Mouse (Mus musculus) spleen, adult 2 months (tissue): ENCODE measurements around the gene Rab3a. TPM values are rescaled to one million over a fixed set of nuclear protein-coding genes. Genes with fewer than 3 reads are reported as not detected.

ENCODE experiments used
- DNase-seq, 2 experiments: peaks; one replicate each; pipeline versions ENCODE4 v3.0.0 to v3.0.0-alpha.2; 2012 to 2021; ENCODE audit warnings: low spot score in 2 of 2, low read depth in 1 of 2
- H3K27ac ChIP-seq: fragments of 200-500 bp; 2 replicates; pipeline ENCODE4 v1.5.1; 2012; ENCODE audit warnings: low read length, inconsistent platforms; ENCODE audit not compliant: insufficient read depth
- H3K27me3 ChIP-seq: fragments of 200-500 bp; 2 replicates; pipeline ENCODE4 v1.6.1; 2012; ENCODE audit warnings: mild to moderate bottlenecking, moderate library complexity, low read length, inconsistent platforms; ENCODE audit not compliant: control insufficient read depth, insufficient read depth
- H3K36me3 ChIP-seq: fragments of 200-500 bp; 2 replicates; pipeline ENCODE4 v1.6.1; 2012; ENCODE audit warnings: mild to moderate bottlenecking, low read length, inconsistent platforms; ENCODE audit not compliant: control insufficient read depth, insufficient read depth
- H3K4me1 ChIP-seq: fragments of 200-500 bp; 2 replicates; pipeline ENCODE4 v1.6.1; 2011; ENCODE audit warnings: inconsistent platforms; ENCODE audit not compliant: control insufficient read depth, insufficient read depth, insufficient read length
- H3K4me3 ChIP-seq: fragments of 200-500 bp; 2 replicates; pipeline ENCODE4 v1.5.1; 2011; ENCODE audit warnings: mild to moderate bottlenecking, inconsistent platforms; ENCODE audit not compliant: insufficient read depth, insufficient read length; ENCODE audit errors: extremely low read depth
- CTCF ChIP-seq: fragments of 200-500 bp; IDR thresholded peaks from 2 replicates; pipeline ENCODE4 v1.5.1; 2011; ENCODE audit warnings: mild to moderate bottlenecking, inconsistent platforms; ENCODE audit not compliant: insufficient read depth, insufficient read length, insufficient replicate concordance; ENCODE audit errors: extremely low read depth
- POLR2A ChIP-seq: fragments of 200-500 bp; IDR thresholded peaks from 2 replicates; pipeline ENCODE4 v1.6.1; 2011; ENCODE audit warnings: low read depth, low read length, inconsistent platforms
- WGBS: fragments of 180-500 bp; shearing (Covaris S2); methylation state at CpG from one replicate; pipeline ENCODE4 v1.1.7; 2018; 5-methylcytosine and 5-hydroxymethylcytosine counted together
- polyA plus RNA-seq: library from polyadenylated mRNA; depleted of rRNA; stranded (reverse); fragments of >200 nt; gene quantifications from 2 replicates; pipeline ENCODE4 v1.2.3, GENCODE M21; 2012

The Rab3a gene
- polyA plus RNA-seq, 1 experiment = 12.1 TPM

DNA sequence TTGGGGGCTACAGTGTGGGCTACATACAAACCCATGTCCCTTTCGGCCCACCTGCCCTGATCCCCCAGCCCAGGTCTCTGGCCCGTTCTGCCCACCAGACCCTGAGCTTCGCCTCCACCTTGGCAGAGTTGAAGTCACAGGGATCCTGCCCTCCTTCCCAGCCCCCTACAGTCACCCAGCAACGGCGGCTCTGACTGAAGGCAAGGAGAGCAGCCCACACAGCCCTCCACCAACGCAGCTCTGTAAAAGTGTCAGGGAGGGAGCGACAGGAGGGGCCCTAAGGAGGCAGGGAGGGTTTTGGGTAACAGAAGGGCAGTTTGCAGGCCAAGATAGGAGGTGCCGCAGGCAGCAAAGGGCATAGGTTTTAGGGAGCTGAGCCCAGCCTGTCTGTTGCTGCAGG lies 36.4 kb downstream of the Rab3a start:
- TF ChIP-seq CTCF = no peak
- no peak for TF ChIP-seq POLR2A
- no peak for DNase-seq
- Histone ChIP-seq H3K4me1 (peaks cover 14% of the 10 kb centered on the region), H3K27ac (peak overlapping the region; percentile 65), H3K36me3 (peaks cover 40% of the 10 kb centered on the region), H3K4me3 (peak overlapping the region; percentile 73), H3K27me3 (no peaks in the 10 kb centered on the region)
- 27% methylated on average over 8 of the region's 8 CpGs for WGBS

GRCm38 (mm10) chr8:70791294-70791701 lies 36.8 kb downstream of the Rab3a start:
- DNase-seq = peak; percentile 67 to 77
- H3K27me3 ChIP-seq = no peaks in the 10 kb centered on the region

DNA sequence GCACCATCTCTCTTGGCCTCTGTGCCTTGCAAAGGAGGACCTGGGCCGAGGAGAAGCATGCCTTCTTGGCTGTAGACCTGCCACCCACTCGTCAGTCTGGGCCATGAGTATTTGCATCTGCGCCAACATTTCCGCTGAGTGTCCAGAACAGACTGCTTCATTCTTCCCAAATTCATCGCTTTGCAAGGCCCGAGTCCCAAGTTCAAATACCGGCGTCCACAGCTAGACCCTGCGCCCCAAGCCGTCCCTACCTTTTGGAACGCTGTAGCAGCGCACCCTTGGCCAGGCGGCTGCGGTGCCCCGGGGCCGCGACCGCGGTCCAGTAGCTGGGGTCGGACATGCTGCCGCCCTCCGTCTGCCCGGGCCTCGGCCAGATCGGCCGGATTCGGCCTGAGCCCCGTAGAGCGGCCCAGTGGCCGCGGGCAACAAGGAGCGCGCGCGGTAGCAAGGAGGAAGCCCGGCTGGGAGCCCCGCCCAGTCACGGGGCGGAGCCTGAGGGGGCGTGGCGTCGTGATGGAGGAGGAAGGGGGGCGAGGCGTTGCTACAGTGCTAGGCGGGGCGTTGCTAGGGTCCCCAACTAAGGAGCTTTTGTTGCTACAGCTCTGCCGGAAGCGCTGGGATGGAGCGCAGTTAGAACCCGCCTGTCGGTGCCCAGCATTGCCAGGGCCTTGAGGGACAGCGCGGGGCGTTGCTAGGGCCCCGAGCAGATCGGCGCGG lies 37.7 kb downstream of the Rab3a start:
- H3K36me3 ChIP-seq = peaks cover 27% of the 10 kb centered on the region
- peak overlapping the region; percentile 73 for H3K4me3 ChIP-seq
- DNase-seq = peak; percentile 94 to 98
- TF ChIP-seq CTCF = no peak
- peak; percentile 52 for TF ChIP-seq POLR2A
- peaks cover 20% of the 10 kb centered on the region for H3K4me1 ChIP-seq
- H3K27me3 ChIP-seq = no peaks in the 10 kb centered on the region
- under 1% methylated on average over 58 of the region's 58 CpGs for WGBS
- H3K27ac ChIP-seq = peak overlapping the region; percentile 80

More at GRCm38 (mm10) chr8:70791294-70791701, 36.8 kb downstream of the Rab3a start:
- Histone ChIP-seq H3K4me1 (peaks cover 14% of the 10 kb centered on the region), H3K27ac (peak overlapping the region; percentile 80), H3K36me3 (peaks cover 35% of the 10 kb centered on the region), H3K4me3 (peak overlapping the region; percentile 73)
- TF ChIP-seq CTCF (no peak), POLR2A (no peak)
- WGBS = 2% methylated on average over 7 of the region's 7 CpGs

DNA sequence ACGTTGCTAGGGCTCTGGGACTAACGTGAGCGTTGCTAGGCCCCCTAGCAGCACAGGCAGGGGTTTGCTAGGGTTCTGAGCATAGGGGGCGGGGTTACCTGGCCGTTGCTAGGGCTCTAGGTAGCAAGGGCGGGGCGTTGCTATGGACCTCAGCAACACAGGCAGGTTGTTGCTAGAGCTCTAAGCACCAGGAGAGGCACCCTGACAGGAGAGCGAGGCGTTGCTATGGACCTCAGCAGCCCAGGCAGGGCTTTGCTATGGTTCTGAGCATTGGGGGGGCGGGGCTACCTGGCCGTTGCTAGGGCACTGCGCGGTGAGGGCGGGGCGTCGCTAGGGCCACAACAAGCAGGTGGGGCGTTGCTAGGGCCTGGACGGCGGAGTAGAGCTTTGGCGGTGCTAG lies 38.2 kb downstream of the Rab3a start:
- H3K36me3 ChIP-seq = peaks cover 21% of the 10 kb centered on the region
- WGBS = under 1% methylated on average over 20 of the region's 20 CpGs
- no peaks in the 10 kb centered on the region for H3K27me3 ChIP-seq
- peak overlapping the region; percentile 55 for H3K27ac ChIP-seq
- peak; percentile 77 to 85 for DNase-seq
- H3K4me3 ChIP-seq = peak overlapping the region; percentile 47; the same call in 1 of the 2 replicates
- TF ChIP-seq CTCF (no peak), POLR2A (no peak)
- H3K4me1 ChIP-seq = peaks cover 23% of the 10 kb centered on the region

DNA sequence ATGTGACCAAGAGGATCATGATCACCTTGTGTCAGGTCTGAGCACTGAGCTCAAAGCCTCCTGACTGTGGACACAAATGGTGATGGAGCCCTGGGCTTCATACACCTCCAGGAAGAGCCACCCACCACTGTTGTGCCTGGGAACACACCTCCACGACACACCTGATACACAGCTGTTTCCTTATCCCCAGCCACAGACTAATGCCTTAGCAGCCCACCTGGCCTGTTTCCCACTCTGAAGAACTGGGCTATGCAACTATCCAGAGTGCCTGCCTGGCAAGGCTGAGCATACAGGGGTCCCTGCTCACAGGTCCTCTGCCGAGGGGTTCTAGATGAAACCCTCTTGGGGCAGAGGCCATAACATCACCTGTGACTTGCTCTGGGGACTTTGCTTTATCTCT lies 39.7 kb downstream of the Rab3a start:
- TF ChIP-seq POLR2A = no peak
- 81% methylated on average over 2 of the region's 2 CpGs for WGBS
- H3K27me3 ChIP-seq = no peaks in the 10 kb centered on the region
- no peak overlapping the region for H3K4me3 ChIP-seq
- H3K36me3 ChIP-seq = peaks cover 6% of the 10 kb centered on the region
- no peak for DNase-seq
- H3K27ac ChIP-seq = no peak overlapping the region
- peaks cover 28% of the 10 kb centered on the region for H3K4me1 ChIP-seq

DNA sequence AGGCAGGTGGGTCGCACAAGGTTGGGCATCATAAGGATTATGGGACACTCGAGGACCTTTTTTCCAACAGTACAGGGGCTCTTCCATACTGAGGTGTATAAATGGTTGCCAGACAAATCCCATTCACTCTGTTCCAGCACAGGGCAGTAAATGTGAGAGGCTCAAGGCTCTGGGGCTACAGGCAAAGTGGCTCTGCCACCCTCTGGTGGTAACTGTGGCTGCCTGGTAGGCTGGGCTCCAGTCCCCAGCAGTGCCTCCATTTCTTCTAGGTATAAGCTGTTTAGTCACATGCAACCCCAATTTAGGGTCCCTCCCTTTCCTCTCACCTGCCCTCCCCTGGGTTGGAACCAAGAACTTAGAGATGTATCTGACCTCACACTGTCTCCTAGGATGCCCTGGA lies 40.9 kb downstream of the Rab3a start:
- no peak for DNase-seq
- TF ChIP-seq CTCF (no peak), POLR2A (no peak)
- Histone ChIP-seq H3K4me3 (no peak overlapping the region), H3K4me1 (peaks cover 28% of the 10 kb centered on the region), H3K27ac (no peak overlapping the region), H3K36me3 (no peaks in the 10 kb centered on the region), H3K27me3 (no peaks in the 10 kb centered on the region)
- 93% methylated on average over 2 of the region's 2 CpGs for WGBS

DNA sequence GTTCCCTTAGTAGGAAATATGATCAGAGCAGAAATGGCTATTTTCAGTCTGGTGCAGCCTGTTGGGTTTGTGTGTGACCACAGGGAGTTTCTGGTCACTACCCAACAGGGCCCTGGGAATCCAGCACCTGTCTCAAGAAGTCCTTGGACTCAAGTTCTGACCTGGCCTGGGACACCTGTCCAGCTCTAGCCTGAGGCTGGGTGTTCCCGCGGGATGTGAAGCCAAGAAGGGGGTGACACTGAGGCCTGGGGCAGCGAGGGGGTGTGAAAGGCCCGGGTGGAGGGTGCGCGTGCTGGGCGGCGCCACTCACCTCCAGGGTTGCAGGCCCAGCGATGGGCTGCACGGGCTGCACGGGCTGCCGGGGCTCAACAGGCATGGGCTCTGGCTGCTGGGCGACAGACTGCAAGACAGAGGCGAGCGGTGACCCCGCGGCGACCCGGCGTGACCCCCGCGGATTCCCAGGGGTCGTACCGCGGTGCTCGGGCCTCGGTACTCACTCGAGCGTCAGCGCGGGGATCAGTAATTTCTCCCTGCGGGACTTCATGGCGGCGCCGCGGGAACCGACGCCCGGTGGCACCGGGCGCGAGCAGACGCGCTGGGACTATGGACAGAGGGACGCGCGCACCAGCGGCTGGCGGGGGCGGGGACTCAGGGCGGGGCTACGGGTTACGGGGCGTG lies 42.1 kb downstream of the Rab3a start:
- Histone ChIP-seq H3K4me1 (peaks cover 30% of the 10 kb centered on the region), H3K27me3 (no peaks in the 10 kb centered on the region), H3K27ac (no peak overlapping the region), H3K4me3 (peak overlapping the region; percentile 58; the same call in 1 of the 2 replicates), H3K36me3 (no peaks in the 10 kb centered on the region)
- WGBS = 16% methylated on average over 52 of the region's 54 CpGs
- TF ChIP-seq CTCF (no peak), POLR2A (no peak)
- DNase-seq = no peak
